Mouse (Mus musculus): ENCODE data around the gene Gna15.
A peak's percentile ranks its signal among the peaks of the same experiment; 100 is the strongest.

Gna15 gene

GRCm38 (mm10) chr10:81495151-81495550 is 28.9 kb downstream of the Gna15 start:
- DNase-seq: no peak

DNA sequence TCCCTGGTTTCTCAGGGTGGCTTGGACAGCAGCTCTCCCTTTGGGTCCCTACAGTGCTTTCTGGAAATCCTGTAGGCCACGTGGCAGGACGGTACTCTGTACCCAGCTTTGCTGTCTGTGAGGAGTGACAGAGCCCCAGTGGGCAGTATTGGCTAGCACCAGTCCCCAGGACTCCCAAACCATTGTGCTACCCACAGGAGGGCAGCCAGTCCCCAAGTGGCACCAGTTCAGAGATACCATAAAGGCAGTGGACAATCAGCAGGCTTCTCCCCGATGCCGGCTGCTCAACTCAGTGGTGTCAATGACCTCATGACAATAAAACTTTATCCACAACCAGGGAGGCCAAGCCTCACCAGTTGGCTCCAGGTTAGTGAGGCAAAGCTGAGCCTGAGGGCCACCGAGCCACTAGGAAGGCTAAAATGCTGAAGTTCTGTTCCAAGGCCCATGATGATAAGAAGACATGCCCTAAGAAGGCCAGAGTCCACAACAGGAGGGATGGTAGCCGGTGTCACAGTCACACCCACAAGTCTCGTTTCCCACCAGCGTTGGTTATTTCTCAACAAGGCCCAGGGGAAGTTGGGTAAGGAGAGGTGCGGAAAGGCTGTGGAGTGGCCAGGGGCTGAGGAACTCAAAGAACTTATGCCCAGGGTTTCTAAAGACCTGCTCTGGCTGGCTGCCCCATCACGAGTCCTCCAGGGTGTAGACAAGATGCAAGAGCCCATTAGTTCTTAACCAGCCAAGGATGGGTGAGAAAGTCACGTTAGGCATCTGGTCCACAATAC is 29.6 kb downstream of the Gna15 start:
- DNase-seq: no peak

GRCm38 (mm10) chr10:81493601-81494220 is 30.3 kb downstream of the Gna15 start:
- peak; percentile 53 to 56 for DNase-seq

GRCm38 (mm10) chr10:81492606-81493240 is 31.3 kb downstream of the Gna15 start:
- DNase-seq: no peak

GRCm38 (mm10) chr10:81491018-81491417 is 33.0 kb downstream of the Gna15 start:
- no peak for DNase-seq

DNA sequence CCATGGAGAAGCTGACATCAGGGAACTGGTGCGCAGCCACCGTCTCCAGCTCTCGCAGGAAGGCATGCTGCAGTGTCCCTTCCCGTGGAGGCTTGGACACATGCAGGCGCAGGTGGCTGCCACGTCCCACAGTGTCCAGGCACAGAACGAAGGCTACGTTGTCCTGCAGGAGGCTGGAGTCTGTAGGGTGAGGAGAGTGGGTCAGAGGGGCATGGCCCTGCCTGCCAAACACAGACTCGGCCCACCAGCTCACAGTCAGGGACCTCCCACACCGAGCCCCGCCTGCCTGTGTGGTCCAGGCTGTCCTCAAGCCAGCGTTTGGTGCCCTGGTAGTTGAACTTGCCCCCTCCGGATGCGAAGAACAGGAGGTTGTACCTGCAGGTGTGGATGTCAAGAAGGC is 34.1 kb downstream of the Gna15 start:
- no peak for DNase-seq

DNA sequence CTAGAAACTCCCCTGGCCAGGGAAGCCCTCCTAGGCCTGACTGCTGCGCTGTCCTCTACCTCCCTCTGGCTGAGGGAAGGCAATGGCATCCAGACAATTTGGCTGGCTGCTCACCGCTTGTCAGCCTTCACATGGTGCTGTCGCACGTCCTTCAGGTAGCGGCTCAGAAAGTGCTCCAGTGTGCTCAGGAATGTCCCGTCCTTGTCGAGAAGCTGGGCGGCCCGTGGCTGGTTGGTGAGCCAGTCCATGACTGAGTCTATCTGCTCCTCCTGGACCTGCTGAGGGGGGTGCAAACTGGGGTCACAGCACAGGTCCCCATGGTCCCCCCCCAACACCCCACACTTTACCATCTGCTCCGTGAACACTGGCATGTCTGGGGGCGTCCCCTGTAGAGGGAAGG is 35.9 kb downstream of the Gna15 start:
- DNase-seq: no peak

DNA sequence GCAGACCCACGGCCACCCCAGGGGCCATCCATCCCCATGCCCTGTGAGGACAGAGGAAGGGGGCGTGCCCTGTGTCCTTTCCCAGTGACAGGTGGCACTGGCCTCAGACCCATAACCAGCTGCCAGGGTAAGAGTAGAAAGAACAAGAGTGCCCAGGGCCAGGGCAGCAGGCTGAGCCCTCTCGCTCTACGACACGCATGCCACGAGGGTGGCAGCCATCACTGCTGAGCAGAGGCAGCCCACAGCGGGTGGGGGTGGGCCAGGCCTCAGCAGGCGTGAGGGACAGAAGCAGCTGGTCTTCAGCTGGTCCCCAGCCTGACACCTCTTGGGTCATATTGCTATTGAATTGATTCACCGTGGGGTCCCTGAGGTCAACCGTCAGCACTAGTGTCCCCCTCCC is 37.5 kb downstream of the Gna15 start:
- DNase-seq: no peak

DNA sequence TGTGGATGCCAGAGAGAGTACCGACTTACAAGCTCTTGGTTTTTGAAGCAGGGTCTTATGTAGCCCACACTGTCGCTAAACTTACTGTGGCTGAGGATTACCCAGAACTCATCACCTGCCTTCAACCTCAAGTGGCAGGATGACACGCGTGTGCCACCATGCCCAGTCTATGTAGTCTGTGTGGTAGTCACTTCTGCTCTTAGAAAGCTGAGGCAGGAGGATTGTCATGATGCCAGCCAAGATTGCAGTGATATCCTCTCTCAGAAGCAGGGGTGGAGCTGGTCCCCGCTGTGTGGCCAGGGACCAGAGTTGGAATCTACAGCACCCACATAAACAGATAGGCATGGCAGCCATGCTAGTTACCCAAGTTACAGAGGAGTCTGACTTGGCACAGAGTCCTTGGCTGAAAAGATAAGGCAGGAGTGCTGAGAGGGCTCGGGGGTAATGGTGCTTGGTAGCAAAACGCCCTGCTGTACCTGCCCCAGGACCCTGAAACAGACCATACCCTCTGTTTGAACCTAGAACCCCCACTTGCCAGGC is 38.5 kb downstream of the Gna15 start:
- DNase-seq: no peak

GRCm38 (mm10) chr10:81485060-81485449 is 39.0 kb downstream of the Gna15 start:
- peak; percentile 48 to 54 for DNase-seq

DNA sequence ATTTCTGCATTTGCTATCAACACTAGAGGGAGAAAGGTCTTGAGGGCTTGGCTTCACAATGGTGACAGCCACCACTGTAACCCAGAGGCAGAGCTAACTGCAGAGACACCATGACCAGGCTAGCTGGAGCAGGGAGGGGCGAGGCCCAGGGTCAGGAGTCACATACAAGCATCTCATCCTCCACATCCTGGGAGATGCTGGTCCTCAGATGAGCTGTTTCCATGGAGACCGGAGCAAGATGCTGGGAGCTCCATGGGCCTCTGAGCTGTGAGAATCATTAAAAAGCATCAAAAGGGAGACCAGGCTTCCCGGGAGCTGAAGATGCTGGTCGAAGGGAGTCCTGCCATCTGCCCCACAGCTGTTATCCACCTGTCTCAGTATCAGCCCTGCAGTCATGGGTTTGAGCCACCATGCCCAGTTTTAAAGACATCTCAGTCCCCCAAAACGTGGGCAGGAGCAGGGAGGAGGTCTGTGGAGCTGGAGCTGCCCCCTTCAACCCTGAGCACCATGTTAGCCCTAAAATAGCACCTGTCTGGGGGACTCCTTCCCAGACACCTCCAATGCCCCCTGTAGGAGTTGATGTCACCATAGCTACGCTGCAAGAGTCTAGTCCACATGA is 39.5 kb downstream of the Gna15 start:
- no peak for DNase-seq

- DNase-seq: peak; percentile 68 to 70
Measured at GRCm38 (mm10) chr10:81483983-81484382, 40.0 kb downstream of the Gna15 start.

GRCm38 (mm10) chr10:81482533-81482889 is 41.5 kb downstream of the Gna15 start, which contains the start of gene Celf5:
Celf5 (minus strand) TSS chr10:81482709.
- peak; percentile 71 to 82 for DNase-seq

DNA sequence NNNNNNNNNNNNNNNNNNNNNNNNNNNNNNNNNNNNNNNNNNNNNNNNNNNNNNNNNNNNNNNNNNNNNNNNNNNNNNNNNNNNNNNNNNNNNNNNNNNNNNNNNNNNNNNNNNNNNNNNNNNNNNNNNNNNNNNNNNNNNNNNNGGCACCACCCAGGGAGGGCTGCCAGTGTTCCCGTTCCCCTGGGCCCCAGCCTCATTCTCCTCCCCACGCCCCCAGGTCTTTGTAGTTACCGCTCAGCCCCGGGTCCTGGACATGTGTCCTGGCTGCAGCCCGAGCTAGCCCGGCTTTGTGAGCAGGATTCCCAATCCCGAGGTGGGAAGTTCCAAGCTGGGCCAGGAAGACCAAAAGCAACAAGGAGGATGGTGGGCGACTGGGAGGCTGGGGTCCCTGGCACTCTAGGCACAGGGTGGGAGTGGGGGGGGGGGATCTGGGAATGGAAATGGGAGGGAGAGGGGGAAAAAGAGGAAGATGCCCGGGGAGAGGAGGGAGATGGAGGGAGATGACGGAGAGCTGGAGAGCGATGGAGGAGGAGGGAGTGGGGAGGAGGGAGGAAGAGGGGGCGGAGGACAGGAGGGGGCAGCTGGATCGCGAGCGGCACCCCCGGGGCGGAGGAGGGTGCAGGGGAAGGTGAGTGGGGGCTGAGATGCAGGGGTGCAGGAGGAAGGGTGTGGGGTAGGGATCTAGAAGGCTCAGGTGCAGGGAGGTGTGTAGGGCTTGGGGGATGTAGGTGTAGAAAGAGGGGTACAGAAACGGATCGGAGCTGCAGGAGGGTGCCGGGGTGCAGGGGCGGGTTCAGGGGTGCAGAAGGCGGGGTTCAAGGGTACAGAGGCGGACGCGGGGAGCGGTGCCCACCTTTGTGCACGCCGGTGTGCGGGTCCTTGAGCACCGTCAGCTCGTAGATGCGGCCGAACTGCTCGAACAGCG is 42.2 kb downstream of the Gna15 start:
- peak in 1 of 2 experiments; percentile 35 for DNase-seq

- no peak for DNase-seq
Measured at GRCm38 (mm10) chr10:81474461-81474860, 49.6 kb downstream of the Gna15 start.

DNA sequence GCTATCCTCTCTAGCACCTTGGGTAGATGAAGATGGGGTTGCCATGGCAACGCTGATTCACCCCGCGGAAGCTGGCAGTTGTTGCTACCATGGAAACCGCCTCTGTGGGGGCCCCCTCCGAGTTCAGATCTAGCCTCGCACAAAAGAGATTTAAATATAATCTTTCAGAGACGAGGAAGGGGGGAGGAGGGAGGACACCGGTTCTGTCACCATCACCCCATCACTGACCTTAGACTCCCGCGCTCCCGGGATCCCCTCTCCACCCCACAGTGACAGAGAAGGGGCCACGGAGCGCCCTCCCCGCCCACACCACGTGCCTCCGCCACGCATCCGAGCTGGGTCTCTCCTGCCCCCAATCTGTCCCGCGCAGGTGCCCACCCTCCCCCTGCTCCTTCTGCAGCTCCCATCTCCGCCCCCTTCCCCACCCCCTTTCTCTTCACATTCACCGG is 51.0 kb downstream of the Gna15 start:
- peak; percentile 66 to 71 for DNase-seq

GRCm38 (mm10) chr10:81472403-81473002 is 51.5 kb downstream of the Gna15 start:
- no peak for DNase-seq

GRCm38 (mm10) chr10:81470454-81470853 is 53.6 kb downstream of the Gna15 start:
- DNase-seq: peak; percentile 53 to 55

DNA sequence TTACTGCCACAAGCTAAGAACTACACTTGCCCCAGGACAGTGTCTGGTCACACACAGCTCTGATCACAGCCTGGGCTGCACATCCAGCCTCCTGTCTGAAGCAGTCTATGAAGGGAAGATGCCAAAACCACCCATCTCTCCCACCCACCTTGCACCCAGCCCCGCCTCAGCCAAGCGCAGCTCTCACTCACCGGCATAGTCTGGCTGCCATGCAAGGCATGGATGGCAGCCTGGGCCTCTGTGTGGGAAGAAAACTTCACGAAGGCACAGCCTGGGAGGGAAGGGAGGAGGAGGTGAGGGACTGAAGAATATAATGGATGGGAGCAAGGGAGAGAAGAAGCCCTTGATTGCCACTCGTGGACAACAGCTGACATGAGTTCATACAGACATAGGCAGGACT is 54.8 kb downstream of the Gna15 start:
- DNase-seq: no peak

DNA sequence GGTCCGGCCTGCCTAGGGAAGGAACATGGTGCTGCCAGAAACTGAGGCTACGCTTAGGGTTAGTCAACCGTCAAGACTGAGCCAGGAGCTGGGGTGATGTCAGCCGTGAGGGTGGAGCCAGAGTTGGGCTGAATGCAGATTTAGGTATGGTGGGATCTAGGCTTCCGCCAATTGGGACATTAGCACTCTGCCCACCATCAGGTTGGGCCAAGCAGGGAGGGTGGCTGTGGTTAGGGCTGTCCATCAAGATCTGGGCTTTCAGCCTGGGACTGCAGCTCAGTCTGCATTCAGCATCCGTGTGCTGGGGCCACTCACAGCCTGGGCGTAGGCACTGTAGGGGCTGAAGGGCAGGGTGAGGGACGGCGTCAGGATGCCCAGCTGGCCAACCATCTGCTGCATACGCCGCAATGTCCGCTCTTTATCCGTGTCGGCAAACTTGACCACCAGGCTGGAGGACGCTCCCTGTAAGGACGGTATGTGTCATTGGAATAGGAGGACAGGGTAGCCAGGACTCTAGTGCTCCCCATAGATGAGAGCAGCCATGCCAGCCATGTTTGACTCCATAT is 56.3 kb downstream of the Gna15 start:
- DNase-seq: no peak

- DNase-seq: no peak
Measured at GRCm38 (mm10) chr10:81466881-81467280, 57.1 kb downstream of the Gna15 start.
